Mouse (Mus musculus) brain, embryonic 14.5 days (tissue): ENCODE data around the gene Sgsm2. TPM values are rescaled to one million over a fixed set of nuclear protein-coding genes. Genes with fewer than 3 reads are reported as not detected.

ENCODE experiments used
- DNase-seq: peaks from one replicate; pipeline ENCODE4 v3.0.0-alpha.2; 2011; ENCODE audit warnings: low read depth
- CTCF ChIP-seq: fragments of 200-500 bp; IDR thresholded peaks from 2 replicates; pipeline ENCODE4 v1.5.1; 2012; ENCODE audit warnings: inconsistent platforms, mild to moderate bottlenecking, moderate library complexity, borderline replicate concordance; ENCODE audit not compliant: insufficient read depth, insufficient read length; ENCODE audit errors: extremely low read depth
- POLR2A ChIP-seq: fragments of 200-500 bp; IDR thresholded peaks from 2 replicates; pipeline ENCODE4 v1.6.1; 2012; ENCODE audit warnings: mild to moderate bottlenecking, inconsistent platforms, borderline replicate concordance; ENCODE audit not compliant: poor library complexity, insufficient read depth, insufficient read length, severe bottlenecking; ENCODE audit errors: extremely low read depth
- polyA plus RNA-seq: library from polyadenylated mRNA; depleted of rRNA; stranded (reverse); fragments of >200 nt; gene quantifications from 2 replicates; pipeline ENCODE4 v1.2.3, GENCODE M21; 2012

The Sgsm2 gene
- polyA plus RNA-seq, 1 experiment = 63.2 TPM

GRCm38 (mm10) chr11:74857756-74858155 lies 39.1 kb downstream of the Sgsm2 start:
- DNase-seq = no peak
- no peak for TF ChIP-seq POLR2A
- TF ChIP-seq CTCF = no peak

GRCm38 (mm10) chr11:74850998-74851661 lies 45.7 kb downstream of the Sgsm2 start:
- TF ChIP-seq CTCF (no peak), POLR2A (no peak)
- DNase-seq = no peak

DNA sequence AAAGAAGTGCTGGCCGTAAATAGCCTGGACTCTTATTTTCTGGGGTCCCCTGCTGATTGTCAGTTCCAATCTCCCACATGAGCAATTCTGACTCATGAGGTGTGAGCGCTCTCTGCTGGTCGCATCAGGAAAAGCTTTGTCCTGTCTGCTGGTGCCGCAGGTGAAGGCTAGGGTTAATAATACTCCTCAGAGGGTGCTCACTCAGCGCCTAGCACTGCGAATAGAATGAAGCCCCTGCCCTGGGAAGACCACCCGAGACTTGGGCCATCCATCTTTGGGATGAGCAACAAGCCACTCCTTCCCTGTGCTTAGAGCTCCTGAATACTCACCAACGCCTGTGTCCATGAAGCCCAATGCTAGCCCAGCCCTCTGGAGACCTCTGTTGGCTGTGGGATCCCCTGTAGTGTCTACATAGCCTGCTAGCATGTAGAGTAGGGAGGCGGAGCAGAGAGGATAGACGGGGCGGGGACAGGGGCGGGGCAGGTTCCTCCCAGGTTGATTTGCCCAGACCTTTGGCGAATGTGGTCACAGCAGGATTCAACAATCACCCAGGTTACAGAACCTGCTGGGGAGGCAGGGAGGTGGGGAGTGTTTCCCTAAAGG lies 48.8 kb downstream of the Sgsm2 start:
- TF ChIP-seq CTCF (peak; percentile 90), POLR2A (no peak)
- DNase-seq = peak; percentile 80

DNA sequence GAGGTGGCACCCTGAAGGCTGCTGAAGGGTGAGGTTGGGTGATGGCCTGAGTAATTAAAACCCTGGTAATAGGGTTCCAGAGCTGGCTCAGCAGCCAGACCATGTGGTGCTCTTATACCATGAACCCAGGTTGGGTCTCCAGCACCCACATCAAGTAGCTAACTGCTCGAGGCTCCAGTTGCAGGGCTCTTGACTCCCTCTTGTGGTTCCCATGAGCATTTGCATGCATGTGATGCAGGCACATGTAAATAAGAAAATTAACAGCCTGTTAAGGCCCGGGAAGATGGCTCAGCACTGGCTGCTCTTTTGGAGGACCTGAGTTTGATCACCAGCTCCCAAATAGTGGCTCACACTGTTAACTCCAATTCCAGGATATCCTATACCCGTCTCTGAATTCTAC lies 51.1 kb downstream of the Sgsm2 start:
- DNase-seq = no peak
- TF ChIP-seq POLR2A = no peak
- TF ChIP-seq CTCF = peak; percentile 48; the same call in 1 of the 2 replicates

DNA sequence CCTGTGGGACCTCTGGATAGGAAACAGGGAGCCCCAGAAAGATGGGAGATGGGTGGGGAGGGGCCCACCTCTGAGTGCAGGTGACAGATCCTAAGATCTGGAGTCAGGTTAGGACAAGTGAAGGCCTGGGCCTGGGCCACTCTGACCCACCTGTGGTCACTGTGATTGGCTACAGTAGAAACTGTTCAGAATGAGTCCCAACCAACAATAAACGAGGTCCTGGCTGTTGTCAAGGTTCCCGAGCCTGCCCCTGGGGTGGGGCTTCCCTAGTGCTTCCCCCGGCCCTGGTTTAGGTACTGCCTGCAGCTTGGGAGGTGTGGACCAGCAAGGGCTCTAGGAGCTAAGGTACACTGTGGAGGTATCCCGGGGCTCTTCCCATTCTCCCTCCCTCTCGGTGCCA lies 53.1 kb downstream of the Sgsm2 start:
- no peak for DNase-seq
- TF ChIP-seq CTCF (no peak), POLR2A (no peak)

GRCm38 (mm10) chr11:74843435-74843714 lies 53.5 kb downstream of the Sgsm2 start:
- TF ChIP-seq POLR2A (no peak), CTCF (no peak)
- DNase-seq = no peak

DNA sequence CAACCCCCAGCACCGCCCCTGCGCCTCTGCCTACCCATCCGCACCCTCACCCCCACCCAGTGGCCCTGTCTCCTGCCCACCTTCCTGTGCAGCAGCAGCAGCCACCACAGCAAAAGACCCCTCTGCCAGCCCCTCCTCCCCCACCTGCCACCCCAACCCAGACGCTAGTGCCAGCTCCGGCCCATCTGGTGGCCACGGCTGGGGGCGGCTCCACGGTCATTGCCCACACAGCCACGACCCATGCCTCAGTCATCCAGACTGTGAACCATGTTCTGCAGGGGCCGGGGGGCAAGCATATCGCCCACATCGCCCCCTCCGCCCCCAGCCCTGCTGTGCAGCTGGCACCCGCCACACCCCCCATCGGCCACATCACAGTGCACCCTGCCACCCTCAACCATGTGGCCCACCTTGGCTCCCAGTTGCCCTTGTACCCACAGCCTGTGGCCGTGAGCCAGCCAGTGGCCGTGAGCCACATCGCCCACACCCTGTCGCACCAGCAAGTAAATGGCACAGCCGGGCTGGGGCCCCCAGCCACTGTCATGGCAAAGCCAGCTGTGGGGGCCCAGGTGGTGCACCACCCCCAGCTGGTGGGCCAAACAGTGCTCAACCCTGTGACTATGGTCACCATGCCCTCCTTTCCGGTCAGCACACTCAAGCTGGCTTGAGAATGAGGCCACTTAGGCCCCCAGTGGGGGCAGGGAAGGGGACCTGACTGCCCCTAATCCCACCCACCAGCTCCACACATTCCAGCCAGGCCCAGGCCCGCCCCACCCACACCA lies 54.0 kb downstream of the Sgsm2 start:
- TF ChIP-seq POLR2A = no peak
- TF ChIP-seq CTCF = no peak
- DNase-seq = no peak

DNA sequence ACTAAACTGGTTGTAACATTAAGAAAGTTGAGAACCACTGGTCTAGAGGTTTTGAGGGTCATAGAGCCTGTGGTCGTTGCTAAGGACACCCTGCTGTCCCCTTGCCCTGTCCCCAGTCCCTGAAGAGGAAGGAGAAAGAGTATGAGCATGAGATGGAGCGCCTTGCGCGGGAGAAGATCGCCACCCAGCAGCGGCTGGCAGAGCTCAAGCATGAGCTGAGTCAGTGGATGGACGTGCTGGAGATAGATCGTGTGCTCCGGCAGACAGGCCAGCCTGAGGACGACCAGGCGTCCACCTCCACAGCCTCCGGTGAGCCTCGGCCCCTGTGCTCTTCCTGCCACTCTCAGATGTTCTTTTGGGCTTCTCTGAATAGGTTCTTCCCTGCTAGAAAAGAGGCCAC lies 54.8 kb downstream of the Sgsm2 start:
- TF ChIP-seq POLR2A (no peak), CTCF (no peak)

GRCm38 (mm10) chr11:74841366-74841765 lies 55.5 kb downstream of the Sgsm2 start:
- DNase-seq = no peak
- TF ChIP-seq CTCF = no peak
- TF ChIP-seq POLR2A = no peak

More for the DNA sequence above, 54.8 kb downstream of the Sgsm2 start:
- DNase-seq = no peak

DNA sequence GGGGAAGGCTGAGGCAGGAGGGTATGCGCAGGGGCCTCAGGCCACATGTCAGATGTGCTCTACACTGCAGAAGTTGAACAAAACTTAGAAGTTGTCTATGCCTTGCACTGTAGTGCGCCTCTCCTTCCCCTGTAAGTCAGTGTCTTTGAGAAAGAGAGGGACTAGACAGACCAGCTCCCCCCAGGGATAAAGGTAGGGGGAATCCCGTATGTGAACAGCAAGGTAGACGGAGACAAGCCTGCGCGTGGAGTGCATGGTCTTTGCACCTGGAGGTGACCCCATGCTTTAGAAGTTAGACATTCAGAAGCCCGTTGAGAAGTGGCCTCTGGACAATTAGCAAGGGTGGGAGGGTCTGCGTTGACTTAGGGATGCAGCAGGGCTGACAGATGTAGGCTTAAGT lies 56.1 kb downstream of the Sgsm2 start:
- no peak for TF ChIP-seq CTCF
- no peak for TF ChIP-seq POLR2A
- no peak for DNase-seq

- TF ChIP-seq CTCF (no peak), POLR2A (no peak)
- no peak for DNase-seq
Measured at GRCm38 (mm10) chr11:74839860-74840715, 56.8 kb downstream of the Sgsm2 start.
